Mouse (Mus musculus): Measurements from ENCODE around the gene Bag6. TPM values are rescaled to one million over a fixed set of nuclear protein-coding genes. Genes with fewer than 3 reads are reported as not detected.

Gene Bag6
- polyA plus RNA-seq, 1 experiment = 194 TPM

- H3K4me3 ChIP-seq (ENCODE audit: insufficient read depth, low read length) = no peak overlapping the region
- H3K27ac ChIP-seq (ENCODE audit: insufficient read depth, low read length) = no peak overlapping the region
- TF ChIP-seq CTCF (IDR thresholded peaks at IDR 0.05; ENCODE audit: extremely low read depth, insufficient read depth, low read length) (no peak), POLR2A (IDR thresholded peaks at IDR 0.05; ENCODE audit: extremely low read depth, insufficient read depth, low read length) (no peak)
- H3K4me1 ChIP-seq (ENCODE audit: control insufficient read depth, insufficient read depth, low read length) = no peaks in the 10 kb centered on the region
Observed at GRCm38 (mm10) chr17:35155451-35155850, 20.5 kb downstream of the Bag6 start.

- no peaks in the 10 kb centered on the region for H3K4me1 ChIP-seq (ENCODE audit: control insufficient read depth, insufficient read depth, low read length)
- TF ChIP-seq CTCF (IDR thresholded peaks at IDR 0.05; ENCODE audit: extremely low read depth, insufficient read depth, low read length) = no peak
- TF ChIP-seq POLR2A (IDR thresholded peaks at IDR 0.05; ENCODE audit: extremely low read depth, insufficient read depth, low read length) = no peak
- no peak overlapping the region for H3K4me3 ChIP-seq (ENCODE audit: insufficient read depth, low read length)
- no peak overlapping the region for H3K27ac ChIP-seq (ENCODE audit: insufficient read depth, low read length)
Observed at GRCm38 (mm10) chr17:35156461-35157200, 21.7 kb downstream of the Bag6 start.

GRCm38 (mm10) chr17:35157254-35157653, 22.3 kb downstream of the Bag6 start:
- TF ChIP-seq POLR2A (IDR thresholded peaks at IDR 0.05; ENCODE audit: extremely low read depth, insufficient read depth, low read length) (no peak), CTCF (IDR thresholded peaks at IDR 0.05; ENCODE audit: extremely low read depth, insufficient read depth, low read length) (no peak)
- peaks cover 2% of the 10 kb centered on the region; the same call in 1 of the 2 replicates for H3K4me1 ChIP-seq (ENCODE audit: control insufficient read depth, insufficient read depth, low read length)
- H3K27ac ChIP-seq (ENCODE audit: insufficient read depth, low read length) = no peak overlapping the region
- H3K4me3 ChIP-seq (ENCODE audit: insufficient read depth, low read length) = no peak overlapping the region

GRCm38 (mm10) chr17:35157661-35158175, 22.7 kb downstream of the Bag6 start:
- Histone ChIP-seq H3K27ac (ENCODE audit: insufficient read depth, low read length) (no peak overlapping the region), H3K4me3 (ENCODE audit: insufficient read depth, low read length) (no peak overlapping the region), H3K4me1 (ENCODE audit: control insufficient read depth, insufficient read depth, low read length) (peaks cover 2% of the 10 kb centered on the region; the same call in 1 of the 2 replicates)
- TF ChIP-seq POLR2A (IDR thresholded peaks at IDR 0.05; ENCODE audit: extremely low read depth, insufficient read depth, low read length) = no peak
- TF ChIP-seq CTCF (IDR thresholded peaks at IDR 0.05; ENCODE audit: extremely low read depth, insufficient read depth, low read length) = no peak

DNA sequence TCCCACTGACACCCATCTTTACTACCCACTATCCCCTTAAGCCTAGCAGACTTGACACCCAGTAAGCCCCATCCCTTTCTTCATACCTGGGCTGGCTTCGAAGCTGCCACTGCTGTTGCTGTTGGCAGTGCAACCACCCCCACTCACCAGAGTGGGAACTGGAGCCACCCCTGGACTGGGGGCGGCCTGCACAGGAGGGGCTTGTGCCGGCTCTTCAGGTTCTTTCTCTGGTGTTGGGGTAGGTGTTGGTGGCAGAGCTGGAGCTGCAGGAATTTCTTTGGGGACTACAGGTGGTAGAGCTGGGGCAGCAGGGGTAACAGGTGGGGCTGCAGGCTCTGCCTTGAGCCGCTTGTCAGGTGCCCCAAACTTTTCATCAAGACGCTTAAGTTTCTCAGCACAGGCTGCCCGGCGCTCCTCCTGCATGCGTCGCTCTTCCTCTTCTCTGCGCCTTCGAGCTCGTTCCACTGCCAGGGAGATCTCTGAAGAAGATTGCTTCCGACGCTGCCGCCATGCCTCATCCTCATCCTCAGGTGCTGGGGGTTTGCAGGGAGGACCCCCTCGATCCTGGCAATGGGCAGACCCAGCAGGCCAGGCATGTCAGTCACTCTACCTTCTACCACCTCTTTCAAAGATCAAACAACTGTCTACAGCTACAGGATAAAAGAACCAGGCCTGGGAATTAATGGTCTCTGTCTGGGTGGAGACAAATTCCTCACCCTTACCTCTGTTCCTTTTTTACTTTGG, 24.0 kb downstream of the Bag6 start:
- TF ChIP-seq CTCF (IDR thresholded peaks at IDR 0.05; ENCODE audit: extremely low read depth, insufficient read depth, low read length) = no peak
- H3K27ac ChIP-seq (ENCODE audit: insufficient read depth, low read length) = no peak overlapping the region
- no peak overlapping the region for H3K4me3 ChIP-seq (ENCODE audit: insufficient read depth, low read length)
- peaks cover 2% of the 10 kb centered on the region; the same call in 1 of the 2 replicates for H3K4me1 ChIP-seq (ENCODE audit: control insufficient read depth, insufficient read depth, low read length)

- Histone ChIP-seq H3K27ac (ENCODE audit: insufficient read depth, low read length) (no peak overlapping the region), H3K4me3 (ENCODE audit: insufficient read depth, low read length) (no peak overlapping the region), H3K4me1 (ENCODE audit: control insufficient read depth, insufficient read depth, low read length) (peaks cover 2% of the 10 kb centered on the region; the same call in 1 of the 2 replicates)
- TF ChIP-seq CTCF (IDR thresholded peaks at IDR 0.05; ENCODE audit: extremely low read depth, insufficient read depth, low read length) (no peak), POLR2A (IDR thresholded peaks at IDR 0.05; ENCODE audit: extremely low read depth, insufficient read depth, low read length) (no peak)
Observed at GRCm38 (mm10) chr17:35159638-35160037, 24.7 kb downstream of the Bag6 start.

- Histone ChIP-seq H3K4me3 (ENCODE audit: insufficient read depth, low read length) (no peak overlapping the region), H3K27ac (ENCODE audit: insufficient read depth, low read length) (no peak overlapping the region), H3K4me1 (ENCODE audit: control insufficient read depth, insufficient read depth, low read length) (peaks cover 3% of the 10 kb centered on the region)
- TF ChIP-seq POLR2A (IDR thresholded peaks at IDR 0.05; ENCODE audit: extremely low read depth, insufficient read depth, low read length) = no peak
- no peak for TF ChIP-seq CTCF (IDR thresholded peaks at IDR 0.05; ENCODE audit: extremely low read depth, insufficient read depth, low read length)
Observed at GRCm38 (mm10) chr17:35161421-35161820, 26.4 kb downstream of the Bag6 start.

DNA sequence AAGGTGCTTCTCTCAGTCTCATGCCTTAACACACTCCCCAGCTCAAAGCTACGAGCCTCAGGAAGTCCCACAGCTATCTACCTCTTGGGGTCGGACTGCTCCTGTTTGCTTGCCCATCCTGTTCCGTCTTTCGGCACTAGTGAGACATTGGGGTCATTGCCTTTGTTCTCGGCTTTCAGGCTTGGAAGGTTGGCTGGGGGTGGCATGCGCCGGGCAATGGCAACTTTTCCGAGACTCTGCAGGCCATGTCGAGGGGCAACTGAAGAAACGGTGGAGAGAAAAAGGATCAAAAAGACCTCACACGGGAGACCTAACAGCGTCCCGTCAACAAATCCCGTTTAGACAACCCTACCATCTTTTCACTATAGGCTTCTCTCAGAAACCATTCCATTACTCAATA, 27.1 kb downstream of the Bag6 start:
- Histone ChIP-seq H3K4me3 (ENCODE audit: insufficient read depth, low read length) (peak overlapping the region; percentile 49; the same call in 1 of the 2 replicates), H3K4me1 (ENCODE audit: control insufficient read depth, insufficient read depth, low read length) (peaks cover 3% of the 10 kb centered on the region), H3K27ac (ENCODE audit: insufficient read depth, low read length) (no peak overlapping the region)
- TF ChIP-seq CTCF (IDR thresholded peaks at IDR 0.05; ENCODE audit: extremely low read depth, insufficient read depth, low read length) = no peak
- TF ChIP-seq POLR2A (IDR thresholded peaks at IDR 0.05; ENCODE audit: extremely low read depth, insufficient read depth, low read length) = no peak

- Histone ChIP-seq H3K27ac (ENCODE audit: insufficient read depth, low read length) (no peak overlapping the region), H3K4me3 (ENCODE audit: insufficient read depth, low read length) (peak overlapping the region; percentile 49), H3K4me1 (ENCODE audit: control insufficient read depth, insufficient read depth, low read length) (peaks cover 5% of the 10 kb centered on the region)
- TF ChIP-seq POLR2A (IDR thresholded peaks at IDR 0.05; ENCODE audit: extremely low read depth, insufficient read depth, low read length) = no peak
- TF ChIP-seq CTCF (IDR thresholded peaks at IDR 0.05; ENCODE audit: extremely low read depth, insufficient read depth, low read length) = no peak
Observed at GRCm38 (mm10) chr17:35162730-35163129, 27.8 kb downstream of the Bag6 start.

Data from cortical plate, adult 2 months (tissue).